Mouse (Mus musculus): Measurements from ENCODE around the gene Vps16. TPM values are rescaled to one million over a fixed set of nuclear protein-coding genes. Genes with fewer than 3 reads are reported as not detected.

Vps16 gene
- 10 to 100 TPM; 66.7 to 83.6 TPM for total RNA-seq (2021)
- long read RNA-seq, experiment 1, transcript Vps16-201 (24 exons, 3,161 nt), result major isoform, 56 of 78 reads
- long read RNA-seq, experiment 1, partial matches to known transcripts, result 6 of 78 reads
- long read RNA-seq, experiment 1, other reads (novel, unspliced or antisense), result 16 of 78 reads
- long read RNA-seq, experiment 2, transcript Vps16-201 (24 exons, 3,161 nt), result major isoform, 60 of 78 reads
- long read RNA-seq, experiment 2, partial matches to known transcripts, result 4 of 78 reads
- long read RNA-seq, experiment 2, other reads (novel, unspliced or antisense), result 14 of 78 reads

DNA sequence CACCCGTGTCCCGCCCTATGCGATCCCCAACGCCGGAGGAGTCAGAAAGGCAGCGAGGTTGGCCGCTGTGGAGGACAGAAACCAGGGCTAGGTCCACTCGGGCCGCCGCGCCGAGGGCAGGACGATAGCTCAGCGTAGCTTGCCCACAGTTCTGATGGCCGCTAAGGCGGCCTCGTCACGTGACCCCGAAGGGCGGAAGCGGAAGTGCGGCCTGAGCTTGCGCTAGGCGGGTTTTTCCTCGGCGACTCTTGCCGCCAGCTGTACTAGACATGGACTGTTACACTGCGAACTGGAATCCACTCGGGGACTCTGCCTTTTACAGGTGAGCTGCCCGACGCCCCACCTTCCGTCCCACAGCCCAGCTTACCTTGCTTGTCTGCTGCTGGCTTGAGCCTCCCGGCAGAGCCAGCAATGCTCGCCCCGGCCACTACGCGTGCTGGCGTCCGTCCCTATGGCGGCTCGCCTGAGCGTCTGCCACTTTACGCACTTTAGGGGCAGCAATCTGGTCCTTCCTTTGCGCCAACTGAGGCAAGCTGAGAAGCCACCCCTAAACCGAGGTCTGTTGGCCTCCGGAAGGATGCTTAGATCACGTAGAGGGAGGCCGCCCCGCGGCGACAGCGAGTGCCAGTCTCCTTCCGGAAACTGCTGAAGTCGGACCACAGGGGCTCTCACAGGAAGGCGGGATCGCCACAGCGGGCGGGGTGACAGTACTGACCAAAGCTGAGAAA is at the start of gene Vps16, which contains the start of gene Pced1a:
Vps16 (plus strand) TSS at position 214 of the 728 bp plus-strand sequence.
Pced1a (minus strand) TSS at position 576 of the 728 bp plus-strand sequence.
- intact Hi-C loops (cut with DNase I), result no loop called here
- DNase-seq (ENCODE audit: low spot score in 2 of 2), result peak; percentile 91 to 93

DNA sequence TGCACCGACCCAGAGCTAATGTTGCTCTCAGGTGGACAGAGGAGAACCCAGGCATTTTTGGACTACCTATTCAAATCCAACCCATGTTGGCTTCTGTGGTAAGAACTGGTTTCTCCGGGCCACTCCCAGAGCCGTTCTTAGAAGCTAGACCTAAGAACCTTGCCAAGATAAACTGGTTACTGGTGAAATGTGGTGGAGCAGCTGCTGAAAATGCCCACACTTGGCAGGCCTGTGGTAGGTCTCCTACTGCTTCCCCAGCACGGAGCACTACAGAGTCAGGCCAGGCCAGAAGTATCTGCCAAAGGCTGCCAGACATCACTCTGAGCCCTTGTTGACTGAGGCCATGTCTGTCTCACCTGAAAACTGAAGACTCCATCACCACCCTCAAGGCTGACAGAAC is 49.2 kb upstream of the Vps16 start:
- no peak for DNase-seq (ENCODE audit: low spot score in 2 of 2)
- intact Hi-C loops (cut with DNase I), result no loop called here

DNA sequence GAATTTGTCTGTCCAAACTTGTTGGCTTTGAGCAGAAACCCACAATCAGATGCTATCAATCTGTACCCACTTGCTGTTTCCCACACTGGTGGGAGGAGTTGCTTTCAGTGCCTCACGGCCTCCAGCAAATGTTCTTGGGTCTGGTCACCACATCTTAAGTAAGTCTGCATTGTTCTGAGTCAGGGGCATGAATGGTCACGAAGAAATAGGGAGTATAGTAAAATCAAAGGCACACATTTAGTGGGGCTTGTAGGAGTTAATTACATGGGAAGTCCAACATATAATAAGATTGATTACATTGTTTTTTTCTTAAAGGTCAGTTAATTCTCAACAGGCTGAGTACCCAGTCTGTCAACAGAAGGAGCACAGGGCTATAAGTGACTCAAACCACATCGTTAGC is 40.9 kb upstream of the Vps16 start:
- no peak for DNase-seq (ENCODE audit: low spot score in 2 of 2)
- intact Hi-C loops (cut with DNase I), result no loop called here

DNA sequence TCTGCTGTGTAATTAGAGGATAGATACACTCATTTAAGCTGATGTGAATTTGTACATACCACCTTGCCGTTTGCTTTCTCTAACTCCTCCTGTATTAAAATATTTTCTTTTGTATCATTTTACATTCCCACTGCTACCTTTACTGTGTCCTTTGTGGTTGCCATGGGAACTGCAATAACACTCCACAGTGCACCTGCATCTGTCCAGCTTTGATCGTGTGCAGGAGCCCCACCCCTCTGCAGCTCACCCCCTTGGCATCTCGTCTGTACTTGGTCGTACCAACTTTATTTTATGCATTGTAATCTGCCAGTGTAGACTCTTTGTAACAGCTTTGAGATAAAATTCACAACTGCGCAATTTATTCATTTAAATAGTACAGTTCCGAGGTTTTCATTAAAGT is 40.2 kb upstream of the Vps16 start:
- no peak for DNase-seq (ENCODE audit: low spot score in 2 of 2)
- intact Hi-C loops (cut with DNase I), result no loop called here

DNA sequence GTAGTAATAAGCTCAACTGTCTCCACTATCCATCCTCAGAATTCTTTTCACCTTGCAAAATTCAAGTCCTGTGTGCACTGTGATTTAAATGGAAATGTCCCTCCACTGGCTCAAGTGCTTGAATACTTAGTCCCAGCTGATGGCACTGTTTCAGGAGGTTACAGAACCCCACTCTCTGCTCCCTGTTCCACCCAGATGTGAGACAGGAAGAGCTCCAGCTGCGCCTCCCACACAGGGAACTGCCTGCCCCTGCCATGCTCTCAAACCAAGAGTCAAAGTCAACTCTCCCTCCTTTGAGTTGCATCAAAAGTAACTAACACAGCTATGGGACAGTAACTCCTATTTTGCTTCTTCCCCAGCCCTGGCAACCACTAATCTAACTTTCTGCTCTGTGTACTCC is 37.9 kb upstream of the Vps16 start:
- intact Hi-C loops (cut with DNase I), result no loop called here
- DNase-seq (ENCODE audit: low spot score in 2 of 2), result no peak

DNA sequence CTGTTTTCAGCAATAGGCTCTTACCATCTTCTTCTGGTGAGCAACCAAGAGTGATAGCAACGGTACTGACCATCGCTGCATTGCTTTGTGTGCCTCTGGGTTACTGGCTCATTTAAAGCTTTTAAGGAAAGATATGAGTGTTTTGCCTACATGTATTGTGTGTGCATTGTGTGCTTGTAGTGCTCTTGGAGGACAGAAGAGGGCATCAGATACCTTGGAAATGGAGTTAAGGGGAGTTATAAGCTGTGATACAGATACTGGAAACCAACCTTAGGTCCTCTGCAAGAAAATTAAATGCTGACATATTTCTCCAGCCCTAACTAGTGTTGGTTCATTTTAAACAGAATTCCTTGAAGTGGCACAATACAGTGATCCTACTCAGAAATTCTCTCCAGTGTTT is 35.3 kb upstream of the Vps16 start:
- no peak for DNase-seq (ENCODE audit: low spot score in 2 of 2)
- intact Hi-C loops (cut with DNase I), result no loop called here

DNA sequence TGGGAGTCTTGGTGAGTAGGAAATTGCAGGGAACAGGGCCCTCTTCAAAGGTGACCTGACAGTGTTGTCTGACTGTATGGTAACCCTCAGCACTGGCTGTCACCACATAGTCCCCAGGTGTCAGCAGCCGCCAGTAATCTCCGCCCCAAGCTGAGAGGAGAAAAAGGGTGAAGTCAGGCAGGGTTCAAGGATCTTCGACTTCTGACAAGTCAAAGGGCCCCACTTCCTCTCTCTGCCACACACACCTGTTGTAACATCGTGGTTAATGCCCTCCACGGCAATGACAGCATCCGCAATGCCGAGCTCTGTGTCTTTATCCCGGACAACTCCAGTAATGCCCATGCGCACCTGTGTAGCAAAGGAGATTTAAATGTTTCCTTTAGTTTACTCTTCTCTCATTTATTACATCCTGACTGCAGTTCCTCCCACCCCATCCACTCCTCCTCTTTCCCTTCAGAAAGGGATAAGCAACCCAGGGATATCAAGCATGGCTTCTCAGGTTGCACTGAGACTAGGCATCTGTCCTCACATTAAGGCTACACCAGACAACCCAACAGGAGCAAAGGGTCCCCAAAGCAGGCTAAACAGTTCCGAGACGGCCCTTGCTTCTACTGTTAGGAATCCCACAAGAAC is 33.0 kb upstream of the Vps16 start:
- no peak for DNase-seq (ENCODE audit: low spot score in 2 of 2)
- intact Hi-C loops (cut with DNase I), result no loop called here

DNA sequence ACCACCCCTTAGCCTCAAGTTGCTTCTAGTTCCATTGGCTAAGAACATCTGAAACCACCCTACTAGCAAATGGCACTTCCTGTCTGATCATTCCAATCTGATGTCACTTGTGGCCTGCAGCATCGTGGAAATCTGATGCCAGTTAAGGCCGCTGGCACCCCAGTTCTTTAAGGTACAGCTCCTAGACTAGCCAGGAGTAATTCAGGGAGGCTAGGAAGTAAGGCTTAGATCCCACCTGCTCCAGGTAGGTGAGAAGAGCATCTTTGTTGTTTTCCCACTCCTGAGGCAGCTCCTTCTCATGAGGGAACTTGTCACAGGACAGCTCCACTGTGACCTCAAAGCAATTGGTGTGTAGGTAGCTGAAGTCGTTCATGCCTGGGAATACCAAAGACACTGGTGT is 31.3 kb upstream of the Vps16 start:
- no peak for DNase-seq (ENCODE audit: low spot score in 2 of 2)
- intact Hi-C loops (cut with DNase I), result no loop called here

DNA sequence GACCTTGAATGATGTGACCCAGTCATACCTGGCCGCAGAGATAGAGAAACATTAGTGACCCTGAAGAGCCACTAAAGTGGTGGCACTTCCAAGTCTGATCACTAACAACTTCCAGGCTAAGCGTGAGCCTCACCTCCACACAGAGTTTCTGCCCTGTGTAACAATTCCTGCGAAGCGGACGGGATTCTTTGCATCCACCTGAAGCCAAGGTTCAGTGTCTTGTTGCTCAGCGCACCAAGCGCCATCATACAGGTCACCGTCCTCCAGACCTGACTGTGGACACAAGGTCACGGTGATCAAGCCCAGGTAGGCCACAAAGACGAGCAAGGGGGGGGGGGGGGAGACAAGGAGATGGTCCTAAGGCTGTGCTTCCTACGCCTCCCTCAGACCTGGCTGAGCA is 28.4 kb upstream of the Vps16 start:
- intact Hi-C loops (cut with DNase I), result no loop called here
- DNase-seq (ENCODE audit: low spot score in 2 of 2), result no peak

DNA sequence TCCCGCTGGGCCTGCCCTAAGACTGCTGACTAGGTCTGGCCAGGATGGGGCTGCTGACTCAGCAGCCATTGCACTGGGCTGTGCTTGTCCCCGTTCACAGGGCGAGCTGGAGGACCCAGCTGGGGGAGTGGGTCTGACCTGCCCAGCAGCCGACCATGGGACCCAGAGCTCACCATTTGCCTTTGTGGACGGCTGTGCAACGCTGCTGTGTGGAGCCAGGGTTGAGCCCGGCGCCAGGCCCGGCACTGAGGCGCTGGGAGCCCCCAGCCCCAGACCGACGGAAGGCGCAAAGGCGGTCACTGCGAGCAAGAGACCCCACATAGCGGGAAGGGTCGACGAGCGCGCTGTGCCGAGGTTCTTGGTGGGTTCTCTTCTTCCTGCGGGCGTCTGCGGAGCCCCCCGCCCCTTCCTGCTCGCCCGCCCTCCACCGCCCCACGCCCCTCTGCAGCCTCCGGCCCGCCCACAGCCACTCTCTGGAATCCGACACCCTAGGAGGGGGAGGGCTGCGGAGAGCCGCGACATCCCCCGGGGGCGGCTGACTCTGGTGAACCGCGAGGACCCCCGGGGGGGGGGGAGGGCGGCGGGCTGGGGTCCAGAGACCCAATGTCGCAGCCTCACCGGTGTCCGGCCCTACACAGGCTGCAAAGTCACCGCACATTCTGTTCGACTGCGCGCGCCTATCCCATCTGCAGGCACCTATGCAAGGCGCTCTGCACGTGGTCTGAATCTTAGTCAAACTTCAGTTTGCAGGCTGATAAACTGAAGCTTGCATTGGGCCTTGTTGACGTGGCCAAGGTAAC is 26.8 kb upstream of the Vps16 start, which contains the start of gene Cpxm1:
Cpxm1 (minus strand) TSS at position 389 of the 800 bp plus-strand sequence.
- intact Hi-C loops (cut with DNase I), result no loop called here
- DNase-seq (ENCODE audit: low spot score in 2 of 2), result no peak

DNA sequence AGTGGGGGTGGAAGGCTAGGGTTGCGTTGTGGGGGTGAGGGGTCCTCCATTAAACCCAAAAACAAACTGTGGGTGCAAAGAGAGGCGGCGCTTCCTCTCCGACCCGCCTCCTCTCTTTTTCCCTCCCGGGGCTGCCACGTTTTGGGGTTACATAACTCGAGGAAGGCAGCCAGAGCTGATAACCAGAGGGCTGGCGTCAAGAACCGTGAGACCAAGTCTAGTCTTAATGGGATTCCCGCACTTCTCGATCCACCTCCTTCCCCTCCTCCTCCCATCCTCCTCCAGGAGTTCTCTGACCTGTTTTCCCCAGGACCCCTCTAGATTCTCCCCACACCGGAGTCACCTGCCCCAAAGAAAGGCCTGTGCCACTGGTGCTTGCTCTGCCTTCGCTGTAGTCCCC is 26.0 kb upstream of the Vps16 start:
- no peak for DNase-seq (ENCODE audit: low spot score in 2 of 2)
- intact Hi-C loops (cut with DNase I), result no loop called here

DNA sequence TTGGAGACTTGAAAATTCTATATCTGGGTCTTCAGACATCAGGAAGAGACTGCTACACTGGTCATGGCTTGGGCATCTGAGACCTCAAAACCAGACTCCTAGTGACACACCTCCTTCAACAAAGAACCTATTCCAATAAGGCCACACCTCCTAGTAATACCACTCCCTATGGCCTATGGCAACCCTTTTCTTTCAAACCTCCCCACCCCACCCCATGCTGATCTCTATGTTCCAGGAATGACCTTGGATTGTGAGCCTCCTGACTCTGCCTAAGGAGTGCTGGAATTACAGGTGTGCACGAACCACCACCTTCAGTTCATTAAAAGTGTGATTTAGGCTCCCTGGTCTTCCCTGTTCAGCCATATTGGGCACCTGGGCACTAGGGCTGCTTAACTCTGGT is 24.1 kb upstream of the Vps16 start:
- no peak for DNase-seq (ENCODE audit: low spot score in 2 of 2)
- intact Hi-C loops (cut with DNase I), result no loop called here

DNA sequence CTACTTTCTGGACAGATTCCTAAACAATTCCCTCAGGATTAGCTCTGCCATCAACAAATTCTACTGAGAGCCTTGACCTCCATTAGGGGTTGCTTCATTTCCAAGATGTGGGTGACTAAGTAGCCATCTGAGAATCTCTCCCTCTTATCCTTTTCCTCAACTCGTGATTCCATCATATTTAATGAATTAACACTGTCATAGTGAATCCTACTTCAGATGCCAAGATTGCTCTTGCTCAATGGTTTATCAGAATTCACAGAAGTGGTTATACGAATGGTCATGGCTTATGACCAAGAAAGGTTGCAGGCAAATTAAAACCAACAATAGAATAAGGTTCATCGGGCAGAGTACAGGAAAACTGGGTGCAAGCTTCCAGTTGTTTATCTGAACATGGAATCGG is 22.2 kb upstream of the Vps16 start:
- intact Hi-C loops (cut with DNase I), result no loop called here

DNA sequence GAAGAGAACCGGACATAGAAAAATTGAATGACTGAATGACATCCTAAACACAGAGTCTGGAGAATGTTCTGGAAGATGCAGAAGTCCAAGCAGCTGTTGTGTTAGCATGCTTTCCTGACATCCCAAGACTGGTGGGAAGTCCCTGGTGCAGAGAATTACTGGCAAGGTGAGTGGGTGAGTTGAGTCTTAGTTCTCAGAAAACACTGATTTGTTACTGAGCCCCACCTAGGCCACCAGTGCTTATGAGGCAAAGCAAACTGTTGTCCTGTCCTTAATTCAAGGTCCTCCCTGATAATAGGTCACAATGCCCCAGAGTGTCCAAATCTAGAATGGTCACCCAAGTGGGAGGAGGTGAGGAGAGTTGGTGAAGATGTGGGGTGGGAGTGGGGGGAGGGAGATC is 19.2 kb upstream of the Vps16 start, which contains the start of the genes Gm28372 and 1700020A23Rik:
Gm28372 (plus strand) TSS at position 301 of the 400 bp plus-strand sequence.
1700020A23Rik (plus strand) TSS at position 321 of the 400 bp plus-strand sequence.
- intact Hi-C loops (cut with DNase I), result no loop called here
- no peak for DNase-seq (ENCODE audit: low spot score in 2 of 2)

More for the DNA sequence above, 22.2 kb upstream of the Vps16 start:
- no peak for DNase-seq (ENCODE audit: low spot score in 2 of 2)

DNA sequence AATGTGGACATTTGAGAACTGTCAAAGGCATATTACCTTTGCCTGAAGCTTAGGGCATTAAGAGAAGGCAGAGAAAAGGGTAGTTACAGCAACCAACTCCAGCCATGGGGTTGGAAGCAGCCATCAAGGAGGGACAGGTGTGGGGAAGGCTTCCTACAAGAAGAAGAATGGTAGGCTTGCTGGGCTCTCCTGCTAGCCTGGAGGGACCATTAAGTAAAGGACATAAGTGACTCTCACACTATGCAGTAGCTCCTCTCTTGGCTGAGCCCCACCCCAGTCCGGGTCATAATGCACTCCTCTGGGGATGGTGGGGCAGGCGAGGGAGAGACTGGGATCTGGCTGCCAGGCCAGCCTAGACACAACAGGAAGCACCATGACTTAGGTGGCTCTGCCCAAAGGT is 18.0 kb upstream of the Vps16 start, which contains the start of gene Tmem239:
Tmem239 (plus strand) TSS at position 301 of the 400 bp plus-strand sequence.
- intact Hi-C loops (cut with DNase I), result no loop called here
- DNase-seq (ENCODE audit: low spot score in 2 of 2), result no peak

DNA sequence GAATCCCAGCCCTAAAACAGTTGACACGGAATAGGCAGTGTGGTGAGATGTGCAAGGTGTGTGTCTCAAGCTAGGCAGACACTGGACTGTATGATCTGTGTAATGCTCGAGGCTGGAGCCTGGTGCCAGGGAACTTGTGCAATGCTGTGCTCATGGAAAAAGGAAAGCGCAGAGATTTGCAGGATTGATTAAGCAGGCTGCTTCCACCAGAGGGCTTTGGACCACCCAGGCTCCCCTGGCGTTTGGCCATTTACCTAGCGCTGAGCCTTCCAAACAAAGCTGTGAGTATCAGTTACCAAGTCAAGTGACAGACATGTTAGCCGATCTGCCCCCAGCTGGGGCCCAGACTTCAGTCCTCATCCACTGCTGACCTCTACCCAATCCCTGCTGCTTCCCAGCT is 15.9 kb upstream of the Vps16 start:
- intact Hi-C loops (cut with DNase I), result no loop called here
- no peak for DNase-seq (ENCODE audit: low spot score in 2 of 2)

DNA sequence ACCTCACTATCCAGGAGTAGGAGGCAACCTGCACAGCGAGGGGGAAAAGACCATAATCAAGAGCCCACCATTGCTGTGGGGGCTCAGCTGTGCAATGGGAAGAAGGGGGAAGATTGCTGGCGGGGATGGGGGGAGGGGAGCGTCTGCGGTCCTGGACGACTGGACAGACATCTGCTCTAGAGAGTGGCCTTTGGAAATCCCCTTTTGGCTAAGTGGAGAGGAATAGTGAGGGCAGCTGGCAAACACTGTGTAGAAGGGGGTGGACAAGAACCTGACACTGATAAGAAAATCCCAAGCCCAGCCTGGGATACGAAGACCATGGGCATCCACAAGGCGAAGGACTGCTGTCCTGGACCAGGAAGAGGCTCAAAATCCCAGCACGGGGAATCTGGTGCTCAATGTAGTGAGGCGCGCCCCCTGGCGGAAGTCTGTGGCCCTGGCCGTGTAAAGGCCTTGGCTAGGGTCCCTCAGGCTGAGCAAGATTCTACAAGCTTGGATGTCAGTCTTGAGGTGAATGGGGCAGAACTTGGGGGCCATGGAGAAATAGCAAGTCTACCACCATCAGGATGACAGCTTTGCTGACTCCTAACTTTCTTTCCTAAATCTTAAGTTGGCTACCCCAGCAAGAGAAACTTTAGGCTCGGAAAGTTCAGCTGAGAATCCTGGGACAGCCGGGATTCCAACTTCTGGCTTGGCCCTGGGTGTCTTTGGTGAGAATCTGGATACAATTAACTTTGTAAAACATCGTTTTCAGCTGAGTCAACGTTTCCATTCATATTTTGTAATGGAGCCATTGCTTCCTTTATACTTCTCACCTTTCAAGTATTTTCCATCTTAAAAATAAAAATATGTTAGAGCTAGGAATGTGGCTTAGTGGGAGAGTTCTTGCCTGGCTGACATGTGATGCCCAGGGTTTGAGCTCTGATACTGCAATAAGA is 12.3 kb upstream of the Vps16 start:
- peak; percentile 78 to 82 for DNase-seq (ENCODE audit: low spot score in 2 of 2)
- intact Hi-C loops (cut with DNase I), result loop anchor here (1.0 kb wide), 1 partner anchor 121 kb away; no protein-coding TSS in a partner anchor

DNA sequence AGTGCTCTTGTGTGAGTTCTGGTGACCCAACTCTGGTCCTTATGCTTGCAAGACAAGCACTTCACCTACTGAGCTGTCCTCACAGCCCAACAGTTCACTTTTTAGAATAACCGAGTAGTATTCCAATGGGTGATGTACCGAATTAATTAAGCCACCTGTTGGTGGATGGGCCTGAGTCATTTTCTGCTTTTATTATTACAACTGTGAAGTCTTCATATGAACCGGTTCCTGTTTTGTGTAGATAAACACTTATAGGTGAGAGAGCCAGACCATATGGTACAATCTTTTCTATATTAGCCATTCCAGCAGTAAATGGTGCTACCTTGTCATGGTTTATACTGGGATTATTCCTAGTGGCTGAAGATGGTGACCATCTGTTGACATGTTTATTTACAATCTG is 11.4 kb upstream of the Vps16 start:
- intact Hi-C loops (cut with DNase I), result no loop called here
- DNase-seq (ENCODE audit: low spot score in 2 of 2), result no peak

Measured in left cerebral cortex, postnatal 14 days (tissue).